Mouse (Mus musculus) thymus, adult 2 months (tissue): ENCODE results near the gene Ubp1.

Source experiments
- CTCF ChIP-seq: fragments of 200-500 bp; IDR thresholded peaks from 2 replicates; pipeline ENCODE4 v1.5.1; 2012; ENCODE audit warnings: mild to moderate bottlenecking, control low read depth, low read length, moderate library complexity, borderline replicate concordance; ENCODE audit not compliant: control insufficient read depth, poor library complexity, insufficient read depth; ENCODE audit errors: extremely low read depth
- POLR2A ChIP-seq: fragments of 200-500 bp; IDR thresholded peaks from 2 replicates; pipeline ENCODE4 v1.6.1; 2012; ENCODE audit warnings: mild to moderate bottlenecking, low read length, control low read depth, moderate library complexity; ENCODE audit not compliant: control insufficient read depth, poor library complexity, insufficient read depth; ENCODE audit errors: extremely low read depth

DNA sequence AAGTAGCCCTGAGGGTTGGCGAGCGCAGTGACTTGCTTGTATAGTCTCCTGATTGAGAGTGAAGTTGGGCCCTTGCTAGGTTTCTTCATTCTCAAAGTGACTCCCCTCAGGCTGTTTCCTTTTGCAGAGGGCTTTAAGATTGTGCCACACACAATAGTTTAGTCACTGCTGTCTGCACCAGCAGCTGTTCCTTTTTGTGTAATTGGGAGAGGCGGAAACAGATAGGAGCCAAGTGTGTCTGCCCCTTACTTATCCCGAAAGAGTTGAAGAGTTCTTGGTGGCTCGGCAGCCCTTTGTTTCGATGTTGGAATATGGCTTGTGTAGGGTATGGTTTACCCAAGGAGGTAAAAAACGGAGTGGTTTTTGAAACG, 1.4 kb downstream of the Ubp1 start:
- no peak for TF ChIP-seq POLR2A
- TF ChIP-seq CTCF: no peak
